Mouse (Mus musculus): ENCODE data around the gene Mpnd.

Mpnd gene

GRCm38 (mm10) chr17:56005415-56006061 is at the start of gene Mpnd, which contains the start of gene Stap2:
Gene Mpnd (plus strand): TSS chr17:56005711.
Gene Stap2 (minus strand): TSS chr17:56005584.
- in situ Hi-C loops (cut with MseI, MboI), result no loop called here

DNA sequence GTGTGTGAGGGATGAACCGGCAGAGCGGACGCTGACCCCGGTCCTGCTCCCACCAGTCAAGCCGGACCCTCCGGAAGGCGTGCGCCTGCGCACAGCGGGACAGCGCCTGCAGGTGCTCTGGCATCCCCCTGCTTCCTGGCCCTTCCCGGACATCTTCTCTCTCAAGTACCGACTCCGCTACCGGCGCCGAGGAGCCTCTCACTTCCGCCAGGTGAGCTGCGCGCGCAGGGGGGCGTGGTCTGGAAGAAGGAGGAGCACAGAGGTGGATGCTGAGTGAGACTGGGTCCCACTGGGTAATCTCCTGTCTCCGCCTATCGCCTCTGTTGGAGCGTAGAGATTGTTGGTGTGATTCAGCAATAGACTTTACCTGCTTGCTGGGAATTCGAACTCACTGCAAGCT is 49.4 kb upstream of the Mpnd start:
- in situ Hi-C loops (cut with MseI, MboI), result no loop called here

DNA sequence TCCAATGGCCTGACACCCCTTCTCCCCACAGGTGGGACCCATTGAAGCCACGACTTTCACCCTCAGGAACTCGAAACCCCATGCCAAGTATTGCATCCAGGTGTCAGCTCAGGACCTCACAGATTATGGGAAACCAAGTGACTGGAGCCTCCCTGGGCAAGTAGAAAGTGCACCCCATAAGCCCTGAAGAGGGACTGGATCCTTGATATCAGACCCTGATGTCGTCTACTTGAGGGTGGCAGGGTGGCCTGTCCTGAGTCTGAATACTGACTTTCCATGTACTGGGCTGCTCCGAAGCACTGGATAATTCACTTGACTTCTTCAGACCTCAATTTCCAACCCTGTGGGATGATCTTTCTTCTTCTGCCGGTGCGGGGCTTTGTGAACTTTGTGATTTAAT is 48.9 kb upstream of the Mpnd start:
- in situ Hi-C loops (cut with MseI, MboI), result no loop called here

- in situ Hi-C loops (cut with MseI, MboI), result no loop called here
These were observed 48.3 kb upstream of the Mpnd start for GRCm38 (mm10) chr17:55957168-55957567.

DNA sequence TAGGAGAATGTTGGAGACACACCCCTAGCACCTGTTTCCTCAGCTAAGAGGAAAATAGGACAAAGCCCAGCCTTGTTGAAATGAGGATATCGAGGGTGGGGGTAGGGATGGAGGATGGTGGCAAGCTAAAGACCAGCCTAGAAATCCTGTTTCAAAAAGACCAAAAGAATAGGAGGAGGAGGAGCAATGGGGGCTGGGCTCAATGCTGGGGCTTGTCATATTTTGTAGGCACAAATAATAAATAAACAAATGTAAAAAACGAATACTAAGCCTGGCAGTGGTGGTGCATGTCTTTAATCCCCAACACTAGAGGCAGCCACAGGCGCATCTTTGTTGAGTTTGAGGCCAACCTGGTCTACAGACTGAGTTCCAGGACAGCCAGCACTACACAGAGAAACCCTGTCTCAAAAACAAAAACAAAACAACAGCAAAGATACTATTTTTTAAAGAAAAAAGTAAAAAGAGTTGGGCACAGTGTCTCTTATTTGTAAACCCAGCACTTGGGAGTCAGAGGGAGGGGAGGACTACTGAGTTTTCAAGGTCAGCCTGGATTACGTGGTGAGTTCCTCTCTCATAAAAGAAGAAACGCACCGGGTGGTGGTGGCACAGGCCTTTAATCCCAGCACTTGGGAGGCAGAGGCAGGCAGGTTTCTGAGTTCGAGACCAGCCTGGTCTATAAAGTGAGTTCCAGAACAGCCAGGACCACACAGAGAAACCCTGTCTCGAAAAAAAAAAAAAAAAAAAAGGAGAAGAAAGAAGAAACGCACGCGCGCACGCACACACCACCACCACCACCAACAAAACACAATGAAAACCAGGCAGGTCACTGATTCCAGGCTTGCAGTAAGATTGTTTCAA is 47.6 kb upstream of the Mpnd start:
- in situ Hi-C loops (cut with MseI, MboI), result no loop called here

DNA sequence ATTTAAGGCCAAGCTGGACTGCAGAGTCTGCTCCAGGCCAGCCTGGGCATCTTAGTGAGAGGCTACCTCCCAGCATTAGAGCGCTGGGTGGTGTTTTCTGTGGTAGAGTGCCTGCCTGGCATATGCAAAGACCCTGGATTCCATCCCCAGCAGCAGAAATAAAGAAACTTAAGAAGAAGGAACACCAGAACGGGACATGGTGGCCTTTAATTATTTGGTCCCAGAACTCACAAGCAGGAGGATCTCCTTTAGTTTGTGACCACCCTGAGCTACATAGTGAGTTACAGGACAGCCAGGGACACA is 47.0 kb upstream of the Mpnd start:
- in situ Hi-C loops (cut with MseI, MboI), result no loop called here

- in situ Hi-C loops (cut with MseI, MboI), result no loop called here
These were observed 46.4 kb upstream of the Mpnd start, which contains the start of gene Yju2 for GRCm38 (mm10) chr17:55958918-55959728. Gene Yju2 (plus strand): TSS chr17:55959099.

DNA sequence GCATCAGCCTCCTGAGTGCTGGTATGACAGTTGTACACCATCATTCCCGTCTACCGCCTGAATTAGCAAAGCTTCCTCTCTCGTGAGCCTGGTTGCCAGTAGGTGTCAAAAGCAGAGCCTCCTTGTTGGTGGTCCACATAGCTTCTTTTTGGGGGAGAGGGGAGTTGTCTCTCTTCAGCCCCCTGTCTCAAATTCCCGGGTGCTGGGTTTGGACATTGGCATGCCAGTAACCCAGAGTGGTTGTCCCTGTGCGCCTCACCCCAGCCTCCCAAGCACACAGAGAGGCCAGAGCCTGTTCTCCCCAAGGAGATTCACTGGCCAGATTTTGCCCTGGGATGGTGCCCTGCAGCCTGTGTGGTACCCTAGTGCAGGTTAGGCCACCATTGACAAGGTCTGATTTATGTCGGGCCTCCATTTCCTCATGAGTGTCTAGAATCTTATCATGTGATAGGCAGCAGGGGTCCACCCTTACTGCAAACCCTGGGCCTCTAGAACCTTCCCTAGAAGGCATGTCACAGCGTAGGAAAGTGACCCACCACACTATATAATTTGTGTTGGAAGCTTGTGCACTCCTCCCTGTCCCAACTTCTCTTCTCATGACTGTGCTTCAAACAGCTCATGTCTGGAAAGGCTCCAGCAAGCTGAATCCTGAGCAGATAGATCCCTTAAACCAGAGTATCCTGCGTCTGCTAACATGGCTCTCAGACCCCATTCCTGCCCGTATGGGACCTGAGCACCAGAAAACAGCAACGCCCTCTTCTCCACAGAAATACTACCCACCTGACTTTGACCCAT is 45.4 kb upstream of the Mpnd start:
- in situ Hi-C loops (cut with MseI, MboI), result loop anchor here in 1 of 2 experiments (10.0 kb wide), 1 partner anchor 55 kb away; no protein-coding TSS in a partner anchor

DNA sequence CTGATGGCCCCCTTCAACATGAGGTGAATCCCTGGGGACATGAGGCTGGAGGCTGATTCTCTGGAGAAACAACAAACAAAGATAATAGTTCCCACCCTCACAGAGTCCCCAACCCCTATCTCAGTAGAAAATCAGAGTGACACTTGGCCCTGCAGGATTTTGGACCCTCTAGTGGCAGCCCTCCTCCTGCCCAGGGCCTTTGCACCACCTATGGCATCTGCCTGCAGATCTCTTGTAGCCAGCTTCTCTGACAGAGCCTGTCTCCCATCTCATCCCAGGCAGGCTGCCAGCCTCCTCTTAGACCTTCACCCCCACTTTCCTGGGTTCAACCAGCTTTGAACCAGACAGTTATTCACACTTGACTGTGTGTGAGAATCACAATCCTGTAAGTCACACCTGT is 44.7 kb upstream of the Mpnd start:
- in situ Hi-C loops (cut with MseI, MboI), result loop anchor here in 1 of 2 experiments (10.0 kb wide), 1 partner anchor 54 kb away; no protein-coding TSS in a partner anchor

GRCm38 (mm10) chr17:55961631-55962030 is 43.9 kb upstream of the Mpnd start:
- in situ Hi-C loops (cut with MseI, MboI), result loop anchor here in 1 of 2 experiments (10.0 kb wide), 1 partner anchor 53 kb away; no protein-coding TSS in a partner anchor

GRCm38 (mm10) chr17:55963171-55963570 is 42.3 kb upstream of the Mpnd start:
- in situ Hi-C loops (cut with MseI, MboI), result loop anchor here in 1 of 2 experiments (10.0 kb wide), 1 partner anchor 52 kb away; no protein-coding TSS in a partner anchor

- in situ Hi-C loops (cut with MseI, MboI), result loop anchor here in 1 of 2 experiments (10.0 kb wide), 1 partner anchor 50 kb away; no protein-coding TSS in a partner anchor
These were observed 41.0 kb upstream of the Mpnd start for GRCm38 (mm10) chr17:55964496-55964895.

GRCm38 (mm10) chr17:55964996-55965395 is 40.5 kb upstream of the Mpnd start:
- in situ Hi-C loops (cut with MseI, MboI), result loop anchor here in 1 of 2 experiments (10.0 kb wide), 1 partner anchor 50 kb away; no protein-coding TSS in a partner anchor

DNA sequence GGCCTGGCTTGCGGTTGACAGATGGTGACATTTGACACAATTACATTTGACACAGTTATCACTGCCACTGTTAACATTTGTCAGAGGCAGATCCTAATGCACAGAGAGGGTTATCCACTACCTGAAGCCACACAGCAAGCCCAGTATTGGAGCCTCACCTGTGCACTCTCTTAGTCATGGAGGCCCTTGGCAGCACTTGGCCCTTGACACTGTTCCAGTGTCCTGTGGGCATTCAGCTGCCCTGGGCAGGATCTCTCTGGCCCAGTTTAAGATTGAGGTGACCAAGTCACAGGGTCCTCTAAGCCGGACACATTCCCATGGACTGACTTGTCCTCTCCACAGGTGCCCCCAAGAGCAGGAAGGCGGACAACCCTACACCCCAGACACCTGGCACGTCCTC is 38.3 kb upstream of the Mpnd start:
- in situ Hi-C loops (cut with MseI, MboI), result loop anchor here in 1 of 2 experiments (10.0 kb wide), 1 partner anchor 48 kb away; no protein-coding TSS in a partner anchor

- in situ Hi-C loops (cut with MseI, MboI), result loop anchor here in 1 of 2 experiments (10.0 kb wide), 1 partner anchor 47 kb away; no protein-coding TSS in a partner anchor
These were observed 37.3 kb upstream of the Mpnd start for GRCm38 (mm10) chr17:55968210-55968609.

- in situ Hi-C loops (cut with MseI, MboI), result loop anchor here in 1 of 2 experiments (10.0 kb wide), 1 partner anchor 45 kb away; no protein-coding TSS in a partner anchor
These were observed 36.0 kb upstream of the Mpnd start for GRCm38 (mm10) chr17:55969560-55969959.

- in situ Hi-C loops (cut with MseI, MboI), result loop anchor here (5.0 to 10.0 kb wide), 2 partner anchors 45 to 47 kb away; no protein-coding TSS in a partner anchor
These were observed 35.3 kb upstream of the Mpnd start, which contains the start of gene Shd for GRCm38 (mm10) chr17:55969966-55970891. Gene Shd (plus strand): TSS chr17:55970467.

- in situ Hi-C loops (cut with MseI, MboI), result loop anchor here in 1 of 2 experiments (5.0 kb wide), 1 partner anchor 46 kb away; no protein-coding TSS in a partner anchor
These were observed 34.1 kb upstream of the Mpnd start for GRCm38 (mm10) chr17:55971453-55971852.

- in situ Hi-C loops (cut with MseI, MboI), result no loop called here
These were observed 29.2 kb upstream of the Mpnd start for GRCm38 (mm10) chr17:55976255-55976862.
